Mouse (Mus musculus) liver, embryonic 16.5 days (tissue): Measurements from ENCODE around the gene Tspear. TPM values are rescaled to one million over a fixed set of nuclear protein-coding genes. Genes with fewer than 3 reads are reported as not detected.

ENCODE experiments used
- ATAC-seq: fragments of 200-750 bp; cut with Nextera tagmentation; 2 replicates; pipeline ENCODE4 v1.8.0; 2017; ENCODE audit warnings: low read depth, mild to moderate bottlenecking, moderate number of reproducible peaks, moderate library complexity
- H3K27ac ChIP-seq: fragments of 300-500 bp; sonication (generic); 2 replicates; pipeline ENCODE4 v1.5.1; 2014; ENCODE audit warnings: mild to moderate bottlenecking, low read length
- H3K27me3 ChIP-seq: fragments of 300-500 bp; sonication (generic); 2 replicates; pipeline ENCODE4 v1.6.1; 2014; ENCODE audit warnings: low read depth, low read length, mixed read lengths; ENCODE audit not compliant: control insufficient read depth, insufficient read depth
- H3K36me3 ChIP-seq: fragments of 300-500 bp; sonication (generic); 2 replicates; pipeline ENCODE4 v1.6.1; 2014; ENCODE audit warnings: mild to moderate bottlenecking; ENCODE audit not compliant: control insufficient read depth, insufficient read depth
- H3K4me1 ChIP-seq: fragments of 300-500 bp; sonication (generic); 2 replicates; pipeline ENCODE4 v1.6.1; 2014; ENCODE audit warnings: low read depth, low read length, mixed read lengths; ENCODE audit not compliant: control insufficient read depth
- H3K4me2 ChIP-seq: fragments of 300-500 bp; sonication (generic); 2 replicates; pipeline ENCODE4 v1.6.1; 2014; ENCODE audit warnings: low read depth, low read length, mixed read lengths
- H3K4me3 ChIP-seq: fragments of 300-500 bp; sonication (generic); 2 replicates; pipeline ENCODE4 v1.5.1; 2014; ENCODE audit warnings: low read depth, mild to moderate bottlenecking, low read length
- H3K9ac ChIP-seq: fragments of 300-500 bp; sonication (generic); 2 replicates; pipeline ENCODE4 v1.6.1; 2014; ENCODE audit warnings: low read depth, low read length
- H3K9me3 ChIP-seq: fragments of 300-500 bp; sonication (generic); replicated peaks from 2 replicates; pipeline ENCODE4 v1.6.1; 2016; ENCODE audit warnings: low read length; ENCODE audit not compliant: control insufficient read depth
- WGBS: fragments of 180-500 bp; shearing (Covaris S2); extraction: QIAGEN DNeasy Blood & Tissue Kit; methylation state at CpG from one replicate; pipeline ENCODE4 v1.1.7; 2014; ENCODE audit not compliant: insufficient replicate concordance; 5-methylcytosine and 5-hydroxymethylcytosine counted together
- polyA plus RNA-seq: library from polyadenylated mRNA; unstranded; fragments of >200 nt; fragmentation: Nextera tagmentation; extraction: Ambion mirVana; gene quantifications from 2 replicates; pipeline ENCODE4 v1.2.1, GENCODE M21; 2015

Tspear gene
- polyA plus RNA-seq, 1 experiment from 2014 or later, result not detected

DNA sequence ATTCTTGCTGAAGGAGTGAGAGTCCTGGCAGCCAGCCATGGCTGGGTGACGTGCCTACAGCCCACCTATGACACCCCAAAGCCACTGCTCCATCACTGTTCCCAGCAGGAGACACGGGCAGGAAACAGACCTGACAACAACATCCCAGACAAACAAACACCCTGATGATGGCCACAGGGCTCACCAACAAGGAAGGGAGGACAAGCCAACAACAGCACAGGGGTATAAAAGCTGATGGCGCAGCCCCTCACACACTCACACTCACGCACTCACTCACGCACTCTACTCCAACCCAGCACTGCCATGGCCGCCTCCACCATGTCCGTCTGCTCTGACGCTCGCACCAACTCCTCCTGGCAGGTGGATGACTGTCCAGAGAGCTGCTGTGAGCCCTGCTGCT lies 166.2 kb downstream of the Tspear start, which contains the start of gene Gm10318:
TSS of gene Gm10318 (plus strand) at position 301 of the 400 bp plus-strand sequence.
- Histone ChIP-seq H3K27me3 (no peaks in the 10 kb centered on the region), H3K27ac (no peak within 1 kb of the TSS), H3K4me3 (no peak within 1 kb of the TSS), H3K4me2 (no peak within 1 kb of the TSS), H3K4me1 (no peaks in the 10 kb centered on the region), H3K9me3 (no peaks in the 10 kb centered on the region), H3K36me3 (no peaks in the 10 kb centered on the region), H3K9ac (no peak within 1 kb of the TSS)
- no peak for ATAC-seq
- WGBS, result 54% methylated on average over 9 of the region's 9 CpGs

DNA sequence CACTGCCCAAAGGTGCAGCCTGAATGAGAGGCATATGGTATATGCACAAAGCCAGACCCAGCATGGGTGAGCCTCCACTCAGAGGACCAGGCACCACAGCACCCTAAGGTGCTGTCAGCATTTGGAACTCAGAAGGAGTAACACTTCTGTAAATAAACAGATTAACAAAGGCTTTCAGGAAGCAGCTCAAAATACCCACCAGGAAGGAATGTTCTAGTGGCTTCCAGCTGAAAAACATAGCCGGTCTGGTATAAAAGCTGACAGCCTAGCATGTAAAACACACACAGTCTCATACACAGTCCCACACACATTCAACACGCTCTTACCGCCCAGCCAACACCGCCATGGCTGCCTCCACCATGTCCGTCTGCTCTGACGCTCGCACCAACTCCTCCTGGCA lies 175.3 kb downstream of the Tspear start, which contains the start of gene Gm3285:
TSS of gene Gm3285 (plus strand) at position 301 of the 400 bp plus-strand sequence.
- H3K4me1 ChIP-seq, result no peaks in the 10 kb centered on the region
- no peak for ATAC-seq
- H3K9me3 ChIP-seq, result no peaks in the 10 kb centered on the region
- no peak within 1 kb of the TSS for H3K4me2 ChIP-seq
- no peak within 1 kb of the TSS for H3K9ac ChIP-seq
- H3K4me3 ChIP-seq, result no peak within 1 kb of the TSS
- 42% methylated on average over 7 of the region's 7 CpGs for WGBS
- H3K27ac ChIP-seq, result no peak within 1 kb of the TSS
- no peaks in the 10 kb centered on the region for H3K27me3 ChIP-seq
- H3K36me3 ChIP-seq, result no peaks in the 10 kb centered on the region

- no peak overlapping the region for H3K9ac ChIP-seq
- WGBS, result 20% methylated on average over 14 of the region's 14 CpGs
- no peaks in the 10 kb centered on the region for H3K36me3 ChIP-seq
Measured at GRCm38 (mm10) chr10:77864067-77864761, 177.8 kb downstream of the Tspear start.

DNA sequence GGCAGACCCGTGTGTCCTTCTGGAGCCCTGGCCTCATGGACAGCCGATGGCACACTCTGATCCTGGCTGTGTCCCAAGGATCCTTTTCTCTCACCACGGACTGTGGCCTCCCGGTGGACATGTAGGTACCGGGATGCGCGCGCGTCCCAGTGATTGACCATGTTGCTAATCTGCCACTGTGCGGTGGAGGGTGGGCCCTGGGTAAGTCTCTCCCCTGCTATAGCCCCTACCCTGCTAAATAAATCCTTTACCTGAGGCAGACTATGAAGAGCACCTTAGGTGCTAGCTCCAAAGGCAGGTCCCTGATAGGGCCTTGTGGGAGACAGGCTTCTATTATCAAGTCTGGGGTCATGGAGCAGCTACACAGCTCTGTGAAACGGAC lies 178.4 kb downstream of the Tspear start:
- no peak overlapping the region for H3K27ac ChIP-seq
- no peak overlapping the region for H3K4me3 ChIP-seq
- 20% methylated on average over 11 of the region's 11 CpGs for WGBS
- peak overlapping the region; percentile 24; the same call in 1 of the 2 replicates for H3K4me2 ChIP-seq
- H3K4me1 ChIP-seq, result no peaks in the 10 kb centered on the region
- ATAC-seq, result no peak
- no peak overlapping the region for H3K9ac ChIP-seq
- no peaks in the 10 kb centered on the region for H3K9me3 ChIP-seq
- H3K27me3 ChIP-seq, result no peaks in the 10 kb centered on the region
- no peaks in the 10 kb centered on the region for H3K36me3 ChIP-seq

More at GRCm38 (mm10) chr10:77864067-77864761, 177.8 kb downstream of the Tspear start:
- Histone ChIP-seq H3K27ac (no peak overlapping the region), H3K27me3 (no peaks in the 10 kb centered on the region), H3K4me1 (no peaks in the 10 kb centered on the region), H3K4me3 (no peak overlapping the region), H3K9me3 (no peaks in the 10 kb centered on the region), H3K4me2 (0 out of 2 replicates have a peak overlapping the region, but pooled peaks have one; percentile 24)
- ATAC-seq, result peak; percentile 43

DNA sequence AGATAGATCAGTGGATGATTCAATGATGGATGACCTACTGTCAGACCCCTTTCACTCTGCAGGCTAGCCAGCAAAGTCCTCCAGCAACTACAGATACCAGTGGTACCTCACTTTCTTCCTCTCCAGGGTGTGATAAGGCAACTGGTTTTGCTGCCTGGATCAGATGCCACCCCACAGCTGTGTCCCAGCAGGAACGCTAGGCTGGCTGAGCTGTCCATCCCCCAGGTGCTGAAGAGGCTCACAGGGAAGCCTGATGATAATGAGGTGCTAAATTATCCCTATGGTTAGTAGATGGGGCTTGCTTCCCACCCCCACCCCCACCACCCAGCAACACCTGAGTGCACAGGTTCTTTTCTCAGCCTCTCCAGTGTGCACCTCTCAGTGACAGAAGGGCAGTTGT lies 181.2 kb downstream of the Tspear start:
- Histone ChIP-seq H3K9ac (no peak overlapping the region), H3K9me3 (no peaks in the 10 kb centered on the region), H3K27me3 (no peaks in the 10 kb centered on the region), H3K4me2 (no peak overlapping the region), H3K36me3 (no peaks in the 10 kb centered on the region), H3K4me3 (no peak overlapping the region), H3K27ac (no peak overlapping the region), H3K4me1 (no peaks in the 10 kb centered on the region)
- WGBS, result 14% methylated on average over 1 of the region's 1 CpGs
- no peak for ATAC-seq

DNA sequence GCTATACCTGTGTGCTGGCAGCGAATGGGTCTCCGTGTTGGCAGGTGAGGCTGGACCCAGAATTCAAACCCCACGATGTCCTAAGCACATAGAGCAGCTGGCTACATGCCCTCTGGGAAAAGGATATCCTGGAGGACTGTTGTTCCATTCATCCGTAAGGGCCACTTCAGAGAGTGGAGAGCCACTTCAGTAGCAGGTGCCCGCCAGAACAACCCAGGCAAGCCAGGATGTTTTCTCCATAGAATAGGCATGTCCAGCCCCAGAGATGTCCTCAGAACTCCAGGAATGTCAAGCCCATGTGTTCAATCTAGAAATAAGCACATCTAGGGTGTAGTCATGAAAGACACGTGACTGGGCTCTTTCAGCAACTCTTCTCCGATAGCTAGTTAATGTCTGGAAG lies 183.3 kb downstream of the Tspear start:
- 67% methylated on average over 7 of the region's 7 CpGs for WGBS

GRCm38 (mm10) chr10:77878985-77879384 lies 192.6 kb downstream of the Tspear start:
- Histone ChIP-seq H3K4me3 (no peak overlapping the region), H3K4me2 (no peak overlapping the region), H3K9ac (no peak overlapping the region), H3K27me3 (no peaks in the 10 kb centered on the region), H3K9me3 (no peaks in the 10 kb centered on the region), H3K27ac (no peak overlapping the region), H3K36me3 (no peaks in the 10 kb centered on the region), H3K4me1 (no peaks in the 10 kb centered on the region)
- ATAC-seq, result no peak
- WGBS, result 42% methylated on average over 6 of the region's 6 CpGs

More for the DNA sequence above, 183.3 kb downstream of the Tspear start:
- ATAC-seq, result no peak
- Histone ChIP-seq H3K4me1 (no peaks in the 10 kb centered on the region), H3K27me3 (no peaks in the 10 kb centered on the region), H3K4me2 (no peak overlapping the region), H3K4me3 (no peak overlapping the region), H3K27ac (no peak overlapping the region), H3K9me3 (no peaks in the 10 kb centered on the region), H3K36me3 (no peaks in the 10 kb centered on the region), H3K9ac (no peak overlapping the region)

GRCm38 (mm10) chr10:77880305-77880704 lies 193.9 kb downstream of the Tspear start:
- Histone ChIP-seq H3K27me3 (no peaks in the 10 kb centered on the region), H3K27ac (no peak overlapping the region), H3K4me2 (no peak overlapping the region), H3K4me3 (no peak overlapping the region), H3K9me3 (no peaks in the 10 kb centered on the region), H3K9ac (no peak overlapping the region), H3K36me3 (no peaks in the 10 kb centered on the region), H3K4me1 (no peaks in the 10 kb centered on the region)
- WGBS, result 18% methylated on average over 3 of the region's 3 CpGs
- no peak for ATAC-seq

DNA sequence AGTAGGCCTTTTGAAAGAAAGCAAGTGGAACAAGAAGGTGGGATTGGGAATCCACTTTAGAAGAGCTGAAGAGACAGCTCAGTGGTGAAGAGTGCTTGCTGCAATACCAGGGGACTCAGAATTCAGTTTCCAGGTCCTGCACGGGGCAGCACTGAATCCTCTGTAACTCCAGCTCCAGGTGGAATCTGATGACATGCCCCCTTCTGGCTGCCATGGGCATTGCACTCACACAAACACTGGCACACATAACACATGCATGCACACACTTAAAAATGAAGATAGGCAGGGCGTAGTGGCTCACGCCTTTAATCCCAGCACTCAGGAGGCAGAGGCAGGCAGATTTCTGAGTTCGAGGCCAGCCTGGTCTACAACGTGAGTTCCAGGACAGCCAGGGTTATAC lies 196.2 kb downstream of the Tspear start:
- H3K4me1 ChIP-seq, result no peaks in the 10 kb centered on the region
- no peak overlapping the region for H3K4me2 ChIP-seq
- H3K36me3 ChIP-seq, result no peaks in the 10 kb centered on the region
- no peak overlapping the region for H3K4me3 ChIP-seq
- no peak overlapping the region for H3K9ac ChIP-seq
- no peak overlapping the region for H3K27ac ChIP-seq
- no peak for ATAC-seq
- WGBS, result 67% methylated on average over 5 of the region's 5 CpGs
- H3K27me3 ChIP-seq, result no peaks in the 10 kb centered on the region
- no peaks in the 10 kb centered on the region for H3K9me3 ChIP-seq
